8 mouse cellular contexts compared by ENCODE assay signal in genomic region chr7:91457207-91457606, GRCm38 (mm10).
DNase-seq lines count a peak whose midpoint lies in the region; ATAC-seq and TF ChIP-seq lines count a peak whose summit lies in the region.

No protein-coding gene starts in this region.

- 0% methylated on average over 1 of the region's 1 CpGs for WGBS in heart, adult 2 months
- 2% methylated on average over 1 of the region's 1 CpGs for WGBS in embryonic facial prominence, embryonic 10.5 days
- WGBS in hindbrain, embryonic 14.5 days: 0% methylated on average over 1 of the region's 1 CpGs

- intact Hi-C loops in heart, adult 2 months (cut with DNase I): loop anchor here (2.0 kb wide), 1 partner anchor 570 kb away; no protein-coding TSS in a partner anchor
- intact Hi-C loops in heart, postnatal 25 days (cut with DNase I): loop anchor here (2.0 kb wide), 1 partner anchor 570 kb away; no protein-coding TSS in a partner anchor

- no peaks in the 10 kb centered on the region for H3K27me3 ChIP-seq in heart, adult 2 months (ENCODE audit: control insufficient read depth, insufficient read depth, low read length)
- no peaks in the 10 kb centered on the region for H3K27me3 ChIP-seq in embryonic facial prominence, embryonic 10.5 days (replicated peaks; ENCODE audit: low read depth, poor library complexity, severe bottlenecking)
- no peaks in the 10 kb centered on the region for H3K27me3 ChIP-seq in hindbrain, embryonic 14.5 days (ENCODE audit: control insufficient read depth, insufficient read depth, low read length)

- no peaks in the 10 kb centered on the region for H3K9me3 ChIP-seq in embryonic facial prominence, embryonic 10.5 days
- no peaks in the 10 kb centered on the region for H3K9me3 ChIP-seq in hindbrain, embryonic 14.5 days (ENCODE audit: control insufficient read depth, low read length)

- H3K36me3 ChIP-seq in heart, adult 2 months (ENCODE audit: control insufficient read depth, insufficient read depth, low read length): no peaks in the 10 kb centered on the region
- no peaks in the 10 kb centered on the region for H3K36me3 ChIP-seq in embryonic facial prominence, embryonic 10.5 days (replicated peaks)
- H3K36me3 ChIP-seq in hindbrain, embryonic 14.5 days (replicated peaks; ENCODE audit: control insufficient read depth, insufficient read depth): no peaks in the 10 kb centered on the region

- H3K4me2 ChIP-seq in hindbrain, embryonic 14.5 days (replicated peaks): no peak overlapping the region

- no peak overlapping the region for H3K4me3 ChIP-seq in heart, adult 2 months
- no peak overlapping the region for H3K4me3 ChIP-seq in embryonic facial prominence, embryonic 10.5 days
- no peak overlapping the region for H3K4me3 ChIP-seq in hindbrain, embryonic 14.5 days (replicated peaks; ENCODE audit: low read length)

- no peaks in the 10 kb centered on the region for H3K79me2 ChIP-seq in heart, adult 2 months (replicated peaks; ENCODE audit: control insufficient read depth, insufficient read depth, low read length)

- DNase-seq in heart, adult 2 months: no peak
- DNase-seq in heart, postnatal 25 days (ENCODE audit: low spot score): no peak
- DNase-seq in adrenal gland, postnatal 25 days: peak; percentile 38
- DNase-seq in embryonic facial prominence, embryonic 10.5 days (ENCODE audit: low spot score): peak; percentile 63
- peak; percentile 92 for DNase-seq in hindbrain, embryonic 14.5 days (ENCODE audit: low spot score)
- peak; percentile 57 to 63 for DNase-seq in layer of hippocampus, postnatal 36 days
- peak; percentile 32 to 42 for DNase-seq in right cerebral cortex, postnatal 36 days (ENCODE audit: low spot score in 2 of 2)

- H3K27ac ChIP-seq in heart, adult 2 months: no peak overlapping the region
- no peak overlapping the region for H3K27ac ChIP-seq in embryonic facial prominence, embryonic 10.5 days (replicated peaks)
- H3K27ac ChIP-seq in hindbrain, embryonic 14.5 days: no peak overlapping the region

- TF ChIP-seq EP300 in heart, adult 2 months (IDR thresholded peaks at IDR 0.05; ENCODE audit: insufficient read depth, low read depth, low read length): no peak

- peak; percentile 78 for ATAC-seq in hindbrain, embryonic 14.5 days (ENCODE audit: low FRiP score)
- peak; percentile 98 for ATAC-seq in megakaryocyte-erythroid progenitor cell, adult 5-6 weeks (replicated peaks; ENCODE audit: low FRiP score, low TSS enrichment, poor library complexity, severe bottlenecking)

- H3K9ac ChIP-seq in heart, adult 2 months (ENCODE audit: low read depth, low read length): no peak overlapping the region
- no peak overlapping the region for H3K9ac ChIP-seq in hindbrain, embryonic 14.5 days

- TF ChIP-seq POLR2A in heart, adult 2 months (IDR thresholded peaks at IDR 0.05; ENCODE audit: insufficient read depth, low read depth, low read length): no peak

- peak; percentile 91 for TF ChIP-seq CTCF in heart, adult 2 months (IDR thresholded peaks at IDR 0.05)

- H3K4me1 ChIP-seq in heart, adult 2 months (ENCODE audit: control insufficient read depth, insufficient read depth, low read length): no peaks in the 10 kb centered on the region
- no peaks in the 10 kb centered on the region for H3K4me1 ChIP-seq in embryonic facial prominence, embryonic 10.5 days
- H3K4me1 ChIP-seq in hindbrain, embryonic 14.5 days (replicated peaks; ENCODE audit: control insufficient read depth, insufficient read depth, low read length): no peaks in the 10 kb centered on the region

Comparison
In these comparisons a context has a peak if more than half of its experiments do, and no peak if none do; other contexts are left out.
1. DNase-seq: peak in adrenal gland, postnatal 25 days (single experiment), embryonic facial prominence, embryonic 10.5 days (single experiment), hindbrain, embryonic 14.5 days (single experiment), layer of hippocampus, postnatal 36 days (2 of 2) and right cerebral cortex, postnatal 36 days (2 of 2); none in heart, adult 2 months (0 of 2) and heart, postnatal 25 days (single experiment).